Mouse (Mus musculus) G1E-ER4 (cell line): ENCODE data around the gene Vmn1r125. TPM values are rescaled to one million over a fixed set of nuclear protein-coding genes. Genes with fewer than 3 reads are reported as not detected.
"Not testable (repeated sequence)": the region's sequence is repeated elsewhere in the genome, so short reads cannot be mapped to it uniquely, and the experiment has no call there.

Experiments used
- GATA1 ChIP-seq: IDR thresholded peaks from one replicate; pipeline ENCODE4 v1.8.0; 2012; ENCODE audit warnings: low read length, inconsistent platforms
- polyA plus RNA-seq: library from polyadenylated mRNA; stranded (reverse); fragments of >175 nt; gene quantifications from 2 replicates; pipeline ENCODE4 v1.2.3, GENCODE M21; 2012

The Vmn1r125 gene
- not detected in 2 replicates for polyA plus RNA-seq

- not testable (repeated sequence) for TF ChIP-seq GATA1
These were observed at the start of gene Vmn1r125 for GRCm38 (mm10) chr7:21271879-21272278. Gene Vmn1r125, plus strand, starts transcription at chr7:21272179.

GRCm38 (mm10) chr7:21260517-21260916, 11.5 kb upstream of the Vmn1r125 start, which contains the start of gene Vmn1r124:
Gene Vmn1r124, minus strand, starts transcription at chr7:21260617.
- not testable (repeated sequence) for TF ChIP-seq GATA1

- not testable (repeated sequence) for TF ChIP-seq GATA1
These were observed 29.4 kb downstream of the Vmn1r125 start, which contains the start of gene Vmn1r126 for GRCm38 (mm10) chr7:21301367-21301766. Gene Vmn1r126, minus strand, starts transcription at chr7:21301467.

- TF ChIP-seq GATA1: not testable (repeated sequence)
These were observed 47.8 kb downstream of the Vmn1r125 start, which contains the start of gene Vmn1r127 for GRCm38 (mm10) chr7:21319761-21320160. Gene Vmn1r127, minus strand, starts transcription at chr7:21319861.

Other genes with a start within 250 kb of the Vmn1r125 start
- not detected in 2 replicates for gene Vmn1r120, start 218.4 kb upstream of the Vmn1r125 start, polyA plus RNA-seq
- not detected in 2 replicates for gene Vmn1r121, start 173.7 kb upstream of the Vmn1r125 start, polyA plus RNA-seq
- gene Vmn1r122, start 138.1 kb upstream of the Vmn1r125 start, polyA plus RNA-seq: not detected in 2 replicates
- not detected in 2 replicates for gene Vmn1r123, start 110.0 kb upstream of the Vmn1r125 start, polyA plus RNA-seq
- gene Gm5157, start 81.8 kb upstream of the Vmn1r125 start, polyA plus RNA-seq: not detected in 2 replicates
- not detected in 2 replicates for gene Vmn1r124, start 11.6 kb upstream of the Vmn1r125 start, polyA plus RNA-seq
- not detected in 2 replicates for gene Vmn1r126, start 29.3 kb downstream of the Vmn1r125 start, polyA plus RNA-seq
- not detected in 2 replicates for gene Vmn1r127, start 47.7 kb downstream of the Vmn1r125 start, polyA plus RNA-seq
- gene Vmn1r128, start 77.2 kb downstream of the Vmn1r125 start, polyA plus RNA-seq: not detected in 2 replicates
- gene Vmn1r129, start 89.1 kb downstream of the Vmn1r125 start, polyA plus RNA-seq: not detected in 2 replicates
- gene Gm6882, start 160.6 kb downstream of the Vmn1r125 start, polyA plus RNA-seq: not detected in 2 replicates
- not detected in 2 replicates for gene Vmn1r130, start 239.6 kb downstream of the Vmn1r125 start, polyA plus RNA-seq